Mouse (Mus musculus): Measurements from ENCODE around the gene Cmc4.

The Cmc4 gene

GRCm38 (mm10) chrX:75415936-75416785 lies at the start of gene Cmc4, which contains the start of the genes Mtcp1 and Brcc3:
TSS of gene Cmc4 (minus strand) at chrX:75416584.
TSS of gene Mtcp1 (minus strand) at chrX:75416588.
TSS of gene Brcc3 (plus strand) at chrX:75416628.
- peak; percentile 93 for DNase-seq (ENCODE audit: low read depth)

- DNase-seq (ENCODE audit: low read depth): peak; percentile 62
Observed at GRCm38 (mm10) chrX:75454597-75454996, 38.2 kb upstream of the Cmc4 start.

- DNase-seq (ENCODE audit: low read depth): no peak
Observed at GRCm38 (mm10) chrX:75409711-75410110, 6.7 kb downstream of the Cmc4 start.

GRCm38 (mm10) chrX:75403350-75403749 lies 13.0 kb downstream of the Cmc4 start:
- no peak for DNase-seq (ENCODE audit: low read depth)

- peak; percentile 88 for DNase-seq (ENCODE audit: low read depth)
Observed at GRCm38 (mm10) chrX:75402668-75403067, 13.7 kb downstream of the Cmc4 start.

- no peak for DNase-seq (ENCODE audit: low read depth)
Observed at GRCm38 (mm10) chrX:75399471-75399870, 16.9 kb downstream of the Cmc4 start.

- peak; percentile 93 for DNase-seq (ENCODE audit: low read depth)
Observed at GRCm38 (mm10) chrX:75382195-75382771, 34.1 kb downstream of the Cmc4 start, which contains the start of the genes Fundc2 and F8. TSS of gene Fundc2 (plus strand) at chrX:75382399. TSS of gene F8 (minus strand) at chrX:75382615.

GRCm38 (mm10) chrX:75381699-75382098 lies 34.7 kb downstream of the Cmc4 start:
- DNase-seq (ENCODE audit: low read depth): no peak

- peak; percentile 62 for DNase-seq (ENCODE audit: low read depth)
Observed at GRCm38 (mm10) chrX:75381176-75381575, 35.2 kb downstream of the Cmc4 start.

- no peak for DNase-seq (ENCODE audit: low read depth)
Observed at GRCm38 (mm10) chrX:75376815-75377214, 39.6 kb downstream of the Cmc4 start.

- DNase-seq (ENCODE audit: low read depth): no peak
Observed at GRCm38 (mm10) chrX:75372666-75373425, 43.5 kb downstream of the Cmc4 start.

- DNase-seq (ENCODE audit: low read depth): peak; percentile 40
Observed at GRCm38 (mm10) chrX:75370197-75370596, 46.2 kb downstream of the Cmc4 start.

Measured in 416B (cell line).